Mouse (Mus musculus): Measurements from ENCODE around the gene Pak2.

Pak2 gene

GRCm38 (mm10) chr16:32002509-32003477 lies 76.3 kb downstream of the Pak2 start, which contains the start of gene Senp5:
Gene Senp5 (minus strand): TSS chr16:32003287.
- peak; percentile 93 to 94 for DNase-seq (ENCODE audit: low spot score in 2 of 2)

DNA sequence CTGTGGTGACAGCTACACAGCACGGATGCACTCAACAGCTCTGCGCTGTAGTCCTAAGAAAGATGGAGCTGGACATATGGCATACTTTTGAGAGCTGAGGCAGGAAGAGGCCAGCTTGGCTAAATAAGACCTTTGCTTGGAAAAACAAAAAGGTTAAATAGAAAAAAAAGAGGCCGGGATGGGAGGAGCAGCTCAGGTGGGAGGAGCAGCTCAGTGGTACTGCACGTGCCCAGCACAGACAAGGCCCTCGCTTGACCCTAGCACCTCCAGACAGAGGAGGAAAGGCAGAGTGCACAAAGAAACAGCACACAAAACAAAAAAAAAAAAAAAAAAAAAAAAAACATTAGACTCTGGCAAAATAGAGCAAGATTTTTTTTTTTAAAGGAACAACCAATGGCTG lies 82.8 kb downstream of the Pak2 start:
- no peak for DNase-seq (ENCODE audit: low spot score in 2 of 2)

- DNase-seq (ENCODE audit: low spot score in 2 of 2), result no peak
Measured at GRCm38 (mm10) chr16:31993946-31994345, 85.2 kb downstream of the Pak2 start.

DNA sequence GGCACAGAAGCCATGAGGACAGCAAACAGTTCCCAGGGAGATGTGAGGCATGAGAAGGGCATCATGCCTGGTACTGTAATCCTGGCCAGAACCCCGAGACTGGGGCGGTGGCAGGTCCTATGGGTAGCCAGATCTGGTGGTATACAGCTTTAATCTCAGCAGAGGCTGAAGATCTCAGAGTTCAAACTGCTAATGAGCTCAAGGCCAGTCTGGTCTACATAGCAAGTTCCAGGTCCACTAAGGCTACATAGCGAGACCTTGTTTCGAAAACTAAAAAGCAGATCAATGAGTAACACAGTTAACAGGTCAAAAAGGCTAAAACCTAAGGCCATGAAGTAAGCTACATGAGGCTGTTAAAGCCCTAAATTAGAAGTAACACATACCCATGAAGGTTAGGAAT lies 85.9 kb downstream of the Pak2 start:
- DNase-seq (ENCODE audit: low spot score in 2 of 2), result no peak

DNA sequence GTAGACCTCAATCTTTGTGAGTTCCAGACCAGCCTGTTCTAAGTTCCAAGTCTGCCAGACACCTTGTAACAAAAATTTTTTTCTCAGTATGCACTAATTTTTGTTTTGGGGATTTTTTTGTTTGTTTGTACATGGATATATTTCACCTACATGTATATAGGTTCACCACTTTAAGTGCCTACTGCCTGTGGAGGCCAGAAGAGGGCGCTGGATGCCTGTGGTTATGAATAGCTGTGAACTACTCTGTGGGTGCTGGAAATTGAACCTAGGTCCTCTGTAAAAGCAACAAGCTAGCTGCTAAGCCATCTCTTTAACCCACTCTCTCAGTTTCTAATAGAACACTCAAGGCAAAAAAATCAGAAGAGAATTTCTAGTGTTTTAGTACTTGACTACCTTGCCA lies 87.1 kb downstream of the Pak2 start:
- no peak for DNase-seq (ENCODE audit: low spot score in 2 of 2)

DNA sequence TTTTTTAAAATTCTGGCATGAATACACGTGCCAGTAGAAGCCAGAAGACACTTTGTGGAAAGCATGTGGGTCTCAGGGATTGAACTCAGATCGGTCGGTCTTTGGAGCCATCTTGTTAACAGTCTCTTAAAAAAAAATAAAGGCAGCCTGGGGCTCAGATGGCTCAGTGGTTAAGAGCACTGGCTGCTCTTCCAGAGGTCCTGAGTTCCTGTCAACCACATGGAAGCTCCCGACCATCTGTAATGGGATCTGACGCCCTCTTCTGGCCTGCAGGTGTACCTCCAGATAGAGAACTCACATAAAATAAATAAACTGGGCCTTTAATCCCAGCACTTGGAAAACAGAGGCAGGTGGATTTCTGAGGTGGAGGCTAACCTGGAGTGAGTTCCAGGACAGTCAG lies 98.2 kb downstream of the Pak2 start:
- DNase-seq (ENCODE audit: low spot score in 2 of 2), result no peak

DNA sequence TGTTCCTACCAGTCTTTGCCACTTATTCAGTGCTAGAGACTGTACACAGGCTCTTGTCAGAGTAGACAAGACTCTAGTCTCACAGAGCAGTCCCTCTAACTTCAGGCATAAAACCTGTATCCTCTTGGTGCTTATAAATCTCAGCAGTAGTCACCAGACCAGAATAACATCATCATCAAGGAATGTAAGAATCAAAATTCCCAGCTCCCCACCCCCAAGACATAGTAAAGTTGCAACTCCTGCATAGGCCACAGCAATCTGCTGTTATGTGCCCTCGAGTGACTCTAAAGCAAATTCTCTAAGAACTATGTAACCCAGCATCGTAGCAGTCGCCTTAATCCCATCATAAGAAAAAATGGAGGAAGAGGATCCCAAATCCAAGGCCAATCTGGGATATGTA lies 99.6 kb downstream of the Pak2 start:
- DNase-seq (ENCODE audit: low spot score in 2 of 2), result no peak

DNA sequence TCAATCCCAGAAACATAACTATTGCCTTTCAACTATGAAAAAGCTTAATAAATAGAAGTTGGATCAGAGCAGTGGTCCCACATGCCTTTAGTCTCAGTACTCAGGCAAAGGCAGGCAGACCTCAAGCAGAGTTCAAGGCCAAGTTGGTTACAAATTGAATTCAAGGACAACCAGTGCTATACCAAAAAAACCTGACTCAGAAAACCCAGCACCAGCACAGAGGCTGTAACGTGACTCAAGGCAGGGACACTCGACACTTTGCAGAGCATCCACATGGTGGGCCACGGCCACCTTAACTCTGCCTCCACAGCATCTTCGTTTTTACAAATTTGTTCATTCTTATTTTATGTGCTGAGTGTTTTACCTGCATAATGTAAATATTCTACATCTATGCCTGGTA lies 103.9 kb downstream of the Pak2 start:
- no peak for DNase-seq (ENCODE audit: low spot score in 2 of 2)
